In genomic region chr3:30853596-30853995, GRCm38 (mm10) we compare ENCODE assay signal across 20 mouse cellular contexts.
"Had no signal": no experiment of that assay in that cellular context is flagged by ENCODE, and none has a peak within 500 bp of the region (broad histone marks: within the 10 kb centered on the region; RNA-seq: fewer than 3 reads in every experiment).

No protein-coding gene starts in this region.

- H3K36me3 ChIP-seq: limb, embryonic 12.5 days; limb, embryonic 15.5 days; midbrain, embryonic 10.5 days; neural tube, embryonic 12.5 days; neural tube, embryonic 15.5 days had no signal

- H3K4me2 ChIP-seq: limb, embryonic 12.5 days; limb, embryonic 15.5 days; liver, embryonic 11.5 days; lung, embryonic 14.5 days; neural tube, embryonic 12.5 days; neural tube, embryonic 15.5 days had no signal

- DNase-seq: left cerebral cortex, postnatal 4 days; liver, postnatal 0 days; lung, embryonic 14.5 days; lung, postnatal 36 days; midbrain, embryonic 14.5 days; right cerebral cortex, postnatal 25 days; thymus, adult 18-20 months; thymus, postnatal 36 days had no signal

- H3K9ac ChIP-seq: limb, embryonic 12.5 days; limb, embryonic 15.5 days; liver, embryonic 14.5 days; liver, postnatal 0 days; lung, embryonic 14.5 days; neural tube, embryonic 12.5 days; neural tube, embryonic 15.5 days had no signal

- H3K9me3 ChIP-seq: limb, embryonic 12.5 days; limb, embryonic 15.5 days; megakaryocyte, embryonic 14.5 days; midbrain, embryonic 10.5 days; neural tube, embryonic 12.5 days; neural tube, embryonic 15.5 days had no signal

- ATAC-seq: hindbrain, postnatal 0 days; inflammation-experienced regulatory T-cells, adult 6 months; liver, postnatal 0 days; lung, postnatal 0 days had no signal

- H3K4me3 ChIP-seq: limb, embryonic 12.5 days; limb, embryonic 15.5 days; megakaryocyte, embryonic 14.5 days; midbrain, embryonic 10.5 days; neural tube, embryonic 12.5 days; neural tube, embryonic 15.5 days had no signal

- H3K27ac ChIP-seq: hindbrain, postnatal 0 days; kidney, postnatal 0 days; limb, embryonic 12.5 days; limb, embryonic 15.5 days; liver, embryonic 14.5 days; midbrain, embryonic 10.5 days; neural tube, embryonic 12.5 days; neural tube, embryonic 15.5 days had no signal
